9 mouse cellular contexts compared by ENCODE assay signal in the genomic region with DNA sequence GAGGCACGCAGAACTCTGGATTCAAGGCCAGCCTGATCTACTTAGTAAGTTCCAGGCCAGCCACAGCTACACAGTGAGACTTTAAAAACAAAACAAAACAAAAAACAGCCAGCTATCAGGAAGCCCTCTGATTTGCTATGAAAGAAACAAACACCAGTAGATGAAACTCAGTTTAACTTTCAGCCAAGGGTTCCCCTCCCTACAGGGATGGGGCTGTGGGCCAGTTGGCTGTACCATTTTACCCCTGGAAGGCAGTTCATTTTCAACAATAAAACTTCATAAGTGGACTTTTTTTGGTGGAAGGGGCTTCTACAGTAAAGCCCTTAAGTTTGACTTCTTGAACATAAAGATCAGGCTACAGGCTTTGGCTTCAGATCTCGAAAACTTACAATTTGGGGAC. TPM values are rescaled to one million over a fixed set of nuclear protein-coding genes. Genes with fewer than 3 reads are reported as not detected.
DNase-seq lines count a peak whose midpoint lies in the region; ATAC-seq and TF ChIP-seq lines count a peak whose summit lies in the region.
"Had no signal": no experiment of that assay in that cellular context is flagged by ENCODE, and none has a peak within 500 bp of the region (broad histone marks: within the 10 kb centered on the region; RNA-seq: fewer than 3 reads in every experiment).

No protein-coding gene starts in this region.

- WGBS in heart, embryonic 14.5 days: 96% methylated on average over 2 of the region's 2 CpGs

- no peaks in the 10 kb centered on the region for H3K27me3 ChIP-seq in heart, embryonic 14.5 days (ENCODE audit: control insufficient read depth, insufficient read depth, low read length)

- no peak for TF ChIP-seq POLR2A in bone marrow macrophage, adult 2 months (IDR thresholded peaks at IDR 0.05; ENCODE audit: borderline replicate concordance, low read depth, low read length)

- peaks cover 33% of the 10 kb centered on the region for H3K4me1 ChIP-seq in bone marrow macrophage, adult 2 months (ENCODE audit: control insufficient read depth, insufficient read depth, low read length)
- H3K4me1 ChIP-seq in heart, embryonic 14.5 days (ENCODE audit: control insufficient read depth in 2 of 2, insufficient read depth in 2 of 2, low read length in 2 of 2): peaks cover 0 to 18% of the 10 kb centered on the region in 2 experiments; a peak in 2 of 4 replicates

- peak overlapping the region; percentile 64 for H3K27ac ChIP-seq in gastrocnemius, adult 2 months
- no peak overlapping the region for H3K27ac ChIP-seq in bone marrow macrophage, adult 2 months (ENCODE audit: insufficient read depth, low read depth, low read length)
- no peak overlapping the region for H3K27ac ChIP-seq in heart, embryonic 14.5 days (replicated peaks in 1 of 2; ENCODE audit: control insufficient read depth in 1 of 2, insufficient read depth in 1 of 2, low read depth in 2 of 2, low read length in 2 of 2)

- H3K9me3 ChIP-seq in heart, embryonic 14.5 days (ENCODE audit: control insufficient read depth, low read length): no peaks in the 10 kb centered on the region

- H3K4me2 ChIP-seq in heart, embryonic 14.5 days (ENCODE audit: low read length): peak overlapping the region; percentile 86

- peak overlapping the region; percentile 92 for H3K4me3 ChIP-seq in gastrocnemius, adult 2 months
- H3K4me3 ChIP-seq in bone marrow macrophage, adult 2 months (ENCODE audit: insufficient read depth, low read length): 0 out of 2 replicates have a peak overlapping the region, but pooled peaks have one; percentile 3
- no peak overlapping the region for H3K4me3 ChIP-seq in heart, embryonic 14.5 days (ENCODE audit: control insufficient read depth in 1 of 2, insufficient read depth in 1 of 2, low read depth in 1 of 2, low read length in 2 of 2)

- no peaks in the 10 kb centered on the region for H3K36me3 ChIP-seq in heart, embryonic 14.5 days (ENCODE audit: control insufficient read depth, insufficient read depth, low read length)

- no peak overlapping the region; the same call in 1 of the 2 replicates for H3K9ac ChIP-seq in heart, embryonic 14.5 days (ENCODE audit: low read length)

- DNase-seq in gastrocnemius, adult 2 months: peak; percentile 56
- DNase-seq in gastrocnemius, postnatal 4 days (ENCODE audit: low spot score in 2 of 2): no peak
- DNase-seq in lung, postnatal 14 days: peak; percentile 30
- no peak for DNase-seq in adrenal gland, postnatal 10 days
- no peak for DNase-seq in layer of hippocampus, adult 18-20 months (ENCODE audit: low spot score in 2 of 2)
- no peak for DNase-seq in adrenal gland, postnatal 4 days (ENCODE audit: low spot score in 2 of 2)

- no peak for ATAC-seq in heart, embryonic 14.5 days (ENCODE audit: insufficient number of reproducible peaks, insufficient read depth, low FRiP score, low read depth)

- intact Hi-C loops in gastrocnemius, adult 2 months (cut with DNase I): no loop called here

- no peak for TF ChIP-seq CTCF in gastrocnemius, adult 2 months (IDR thresholded peaks at IDR 0.05)
- no peak for TF ChIP-seq CTCF in bone marrow macrophage, adult 2 months (IDR thresholded peaks at IDR 0.05; ENCODE audit: low read depth, low read length)

RNA-seq across cellular contexts. Expression of gene Mrtfa, which starts 1.5 kb away (rescaled TPM):
- total RNA-seq in gastrocnemius, adult 2 months (2021): 10 to 100 TPM; 18.8 to 28.1 TPM
- total RNA-seq in gastrocnemius, postnatal 4 days (2021): 10 to 100 TPM; 54.1 to 55.7 TPM
- polyA plus RNA-seq in bone marrow macrophage, adult 2 months (2012; ENCODE audit: insufficient read depth, insufficient read length, missing spikeins): 62.6 and 66.0 TPM in 2 replicates
- 14.4 and 14.7 TPM in 2 replicates for polyA plus RNA-seq in heart, embryonic 14.5 days (2014; fragmentation: Nextera tagmentation; extraction: Ambion mirVana)
- total RNA-seq in adrenal gland, postnatal 10 days (2021): 10 to 100 TPM; 23.7 to 26.2 TPM
- total RNA-seq in layer of hippocampus, adult 18-20 months (2021): 100 to 1,000 TPM; 102 to 104 TPM
- 10 to 100 TPM; 33.0 to 39.1 TPM for total RNA-seq in adrenal gland, postnatal 4 days (2021)

RNA-seq across cellular contexts. Expression of gene Mchr1, which starts 46.2 kb away (rescaled TPM):
- 1 to 10 TPM; 3.2 to 5.5 TPM for total RNA-seq in gastrocnemius, adult 2 months (2021)
- total RNA-seq in gastrocnemius, postnatal 4 days (2021): 1 to 10 TPM; 2.7 to 3.9 TPM
- not detected in 2 replicates for polyA plus RNA-seq in bone marrow macrophage, adult 2 months (2012; ENCODE audit: insufficient read depth, insufficient read length, missing spikeins)
- not detected in 2 replicates for polyA plus RNA-seq in heart, embryonic 14.5 days (2014; fragmentation: Nextera tagmentation; extraction: Ambion mirVana)
- total RNA-seq in adrenal gland, postnatal 10 days (2021): under 1 TPM; 0.18 to 0.61 TPM
- total RNA-seq in layer of hippocampus, adult 18-20 months (2021): 10 to 100 TPM; 24.3 to 28.6 TPM
- 1 to 10 TPM in 1 of 2 experiments, under 1 TPM in 1; 0.99 to 1.0 TPM for total RNA-seq in adrenal gland, postnatal 4 days (2021)
- total RNA-seq: neutrophil, adult 5-6 weeks had no signal

Comparison
In these comparisons a context has a peak if more than half of its experiments do, and no peak if none do; other contexts are left out.
1. DNase-seq: peak in gastrocnemius, adult 2 months (single experiment) and lung, postnatal 14 days (single experiment); none in gastrocnemius, postnatal 4 days (0 of 2), adrenal gland, postnatal 10 days (single experiment), layer of hippocampus, adult 18-20 months (0 of 2) and adrenal gland, postnatal 4 days (0 of 2).
2. H3K4me3 ChIP-seq: peak in gastrocnemius, adult 2 months (single experiment) and bone marrow macrophage, adult 2 months (single experiment); none in heart, embryonic 14.5 days (0 of 2).